Mouse (Mus musculus): ENCODE results near the gene Drc3. TPM values are rescaled to one million over a fixed set of nuclear protein-coding genes. Genes with fewer than 3 reads are reported as not detected.
"Not testable (repeated sequence)": the region's sequence is repeated elsewhere in the genome, so short reads cannot be mapped to it uniquely, and the experiment has no call there.

Gene Drc3
- total RNA-seq, 1 experiment from 2014 or later: 0.79 TPM

GRCm38 (mm10) chr11:60422046-60422668 is 69.0 kb downstream of the Drc3 start:
- no peak for ATAC-seq (replicated peaks in 1 of 2; ENCODE audit: insufficient read depth in 1 of 2, low FRiP score in 2 of 2, low TSS enrichment in 1 of 2, low read depth in 1 of 2, poor library complexity in 2 of 2, severe bottlenecking in 2 of 2)

GRCm38 (mm10) chr11:60423006-60423405 is 69.9 kb downstream of the Drc3 start:
- ATAC-seq (replicated peaks in 1 of 2; ENCODE audit: insufficient read depth in 1 of 2, low FRiP score in 2 of 2, low TSS enrichment in 1 of 2, low read depth in 1 of 2, poor library complexity in 2 of 2, severe bottlenecking in 2 of 2): no peak

GRCm38 (mm10) chr11:60426417-60426816 is 73.3 kb downstream of the Drc3 start:
- no peak for ATAC-seq (replicated peaks in 1 of 2; ENCODE audit: insufficient read depth in 1 of 2, low FRiP score in 2 of 2, low TSS enrichment in 1 of 2, low read depth in 1 of 2, poor library complexity in 2 of 2, severe bottlenecking in 2 of 2)

GRCm38 (mm10) chr11:60427628-60428027 is 74.5 kb downstream of the Drc3 start:
- ATAC-seq (replicated peaks in 1 of 2; ENCODE audit: insufficient read depth in 1 of 2, low FRiP score in 2 of 2, low TSS enrichment in 1 of 2, low read depth in 1 of 2, poor library complexity in 2 of 2, severe bottlenecking in 2 of 2): no peak

GRCm38 (mm10) chr11:60433501-60433900 is 80.4 kb downstream of the Drc3 start:
- ATAC-seq (replicated peaks in 1 of 2; ENCODE audit: insufficient read depth in 1 of 2, low FRiP score in 2 of 2, low TSS enrichment in 1 of 2, low read depth in 1 of 2, poor library complexity in 2 of 2, severe bottlenecking in 2 of 2): no peak

GRCm38 (mm10) chr11:60435133-60435532 is 82.0 kb downstream of the Drc3 start:
- ATAC-seq (replicated peaks in 1 of 2; ENCODE audit: insufficient read depth in 1 of 2, low FRiP score in 2 of 2, low TSS enrichment in 1 of 2, low read depth in 1 of 2, poor library complexity in 2 of 2, severe bottlenecking in 2 of 2): no peak

- no peak for ATAC-seq (replicated peaks in 1 of 2; ENCODE audit: insufficient read depth in 1 of 2, low FRiP score in 2 of 2, low TSS enrichment in 1 of 2, low read depth in 1 of 2, poor library complexity in 2 of 2, severe bottlenecking in 2 of 2)
Measured at GRCm38 (mm10) chr11:60436618-60437017, 83.5 kb downstream of the Drc3 start.

GRCm38 (mm10) chr11:60439621-60440020 is 86.5 kb downstream of the Drc3 start:
- not testable (repeated sequence) for ATAC-seq (replicated peaks in 1 of 2; ENCODE audit: insufficient read depth in 1 of 2, low FRiP score in 2 of 2, low TSS enrichment in 1 of 2, low read depth in 1 of 2, poor library complexity in 2 of 2, severe bottlenecking in 2 of 2)

GRCm38 (mm10) chr11:60440176-60440575 is 87.0 kb downstream of the Drc3 start:
- ATAC-seq (replicated peaks in 1 of 2; ENCODE audit: insufficient read depth in 1 of 2, low FRiP score in 2 of 2, low TSS enrichment in 1 of 2, low read depth in 1 of 2, poor library complexity in 2 of 2, severe bottlenecking in 2 of 2): no peak

GRCm38 (mm10) chr11:60442896-60443295 is 89.8 kb downstream of the Drc3 start:
- ATAC-seq (replicated peaks in 1 of 2; ENCODE audit: insufficient read depth in 1 of 2, low FRiP score in 2 of 2, low TSS enrichment in 1 of 2, low read depth in 1 of 2, poor library complexity in 2 of 2, severe bottlenecking in 2 of 2): no peak

Other genes starting within 250 kb of the Drc3 start
- gene Rai1, start 248.3 kb upstream of the Drc3 start, total RNA-seq (2017): 20.8 and 20.9 TPM in 2 replicates
- gene Srebf1, start 130.7 kb upstream of the Drc3 start, total RNA-seq (2017): 59.3 and 63.0 TPM in 2 replicates
- gene Tom1l2, start 424 bp upstream of the Drc3 start, total RNA-seq (2017): 13.0 and 13.5 TPM in 2 replicates
- 35.3 and 35.6 TPM in 2 replicates for gene Gid4, start 63.8 kb downstream of the Drc3 start, total RNA-seq (2017)
- gene Atpaf2, start 65.1 kb downstream of the Drc3 start, total RNA-seq (2017): 42.1 and 91.4 TPM in 2 replicates
- 73.9 and 84.2 TPM in 2 replicates for gene Drg2, start 101.3 kb downstream of the Drc3 start, total RNA-seq (2017)
- 0.50 and 0.79 TPM in 2 replicates for gene Myo15, start 116.0 kb downstream of the Drc3 start, total RNA-seq (2017)
- gene Alkbh5, start 183.1 kb downstream of the Drc3 start, total RNA-seq (2017): 28.9 and 30.8 TPM in 2 replicates